Mouse (Mus musculus) adrenal gland, adult 18-20 months (tissue): ENCODE results near the gene Egln3. TPM values are rescaled to one million over a fixed set of nuclear protein-coding genes. Genes with fewer than 3 reads are reported as not detected.

Experiments used
- DNase-seq, 2 experiments: peaks; one replicate each; pipeline ENCODE4 v3.0.0; 2021 to 2022; ENCODE audit warnings: low spot score in 2 of 2
- total RNA-seq, 2 experiments: library from RNA; stranded (reverse); gene quantifications; 1 replicate in 1 of 2; 2 replicates in 1 of 2; pipeline ENCODE4 v1.2.3; 2021

The Egln3 gene
- total RNA-seq, 2 experiments from 2014 or later, result 7.8 to 11.4 TPM

DNA sequence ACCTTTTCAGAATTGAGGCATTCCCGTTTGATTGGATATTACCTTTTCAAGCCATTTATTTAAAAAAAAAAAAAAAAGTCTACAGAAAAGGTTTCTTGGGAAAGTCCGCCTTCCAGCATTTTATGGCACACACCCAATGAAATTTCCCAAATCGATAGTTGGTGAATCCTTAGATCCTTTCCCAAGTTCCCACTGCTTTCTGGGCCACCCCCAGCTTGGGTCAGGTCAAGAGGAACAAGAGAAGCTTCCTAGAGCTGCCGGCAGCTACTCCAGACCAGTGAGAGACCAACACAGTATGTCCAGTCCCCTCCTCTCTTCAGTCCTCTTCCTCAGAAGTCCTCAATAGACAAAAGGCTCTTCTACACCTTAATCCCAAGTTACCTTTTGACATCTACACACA is 40.5 kb downstream of the Egln3 start:
- no peak for DNase-seq

DNA sequence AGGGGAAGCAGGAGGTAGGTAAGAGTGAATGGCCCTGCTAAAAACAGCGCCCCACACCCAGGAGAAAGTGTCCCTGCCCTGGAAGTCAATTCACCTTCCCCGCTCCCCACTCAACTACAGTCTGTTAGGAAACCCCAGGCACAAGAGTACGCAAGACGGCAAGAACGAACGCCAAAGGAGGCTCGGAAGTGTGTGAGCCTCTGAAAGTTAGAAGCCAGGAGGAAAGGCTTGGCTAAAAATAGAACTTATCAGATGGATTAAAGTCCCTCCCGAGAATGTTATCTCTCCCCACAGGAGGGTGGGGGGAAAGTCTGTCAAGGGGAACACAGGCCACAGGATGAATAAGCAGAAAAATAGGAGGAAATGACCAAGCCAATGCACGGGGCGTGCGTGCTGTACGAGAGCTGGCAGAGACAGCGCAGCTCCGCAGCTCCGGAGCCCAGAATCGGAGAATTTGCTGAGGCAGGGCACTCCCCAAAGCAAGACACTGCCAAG is 41.0 kb downstream of the Egln3 start:
- DNase-seq, result peak; percentile 18 to 29

DNA sequence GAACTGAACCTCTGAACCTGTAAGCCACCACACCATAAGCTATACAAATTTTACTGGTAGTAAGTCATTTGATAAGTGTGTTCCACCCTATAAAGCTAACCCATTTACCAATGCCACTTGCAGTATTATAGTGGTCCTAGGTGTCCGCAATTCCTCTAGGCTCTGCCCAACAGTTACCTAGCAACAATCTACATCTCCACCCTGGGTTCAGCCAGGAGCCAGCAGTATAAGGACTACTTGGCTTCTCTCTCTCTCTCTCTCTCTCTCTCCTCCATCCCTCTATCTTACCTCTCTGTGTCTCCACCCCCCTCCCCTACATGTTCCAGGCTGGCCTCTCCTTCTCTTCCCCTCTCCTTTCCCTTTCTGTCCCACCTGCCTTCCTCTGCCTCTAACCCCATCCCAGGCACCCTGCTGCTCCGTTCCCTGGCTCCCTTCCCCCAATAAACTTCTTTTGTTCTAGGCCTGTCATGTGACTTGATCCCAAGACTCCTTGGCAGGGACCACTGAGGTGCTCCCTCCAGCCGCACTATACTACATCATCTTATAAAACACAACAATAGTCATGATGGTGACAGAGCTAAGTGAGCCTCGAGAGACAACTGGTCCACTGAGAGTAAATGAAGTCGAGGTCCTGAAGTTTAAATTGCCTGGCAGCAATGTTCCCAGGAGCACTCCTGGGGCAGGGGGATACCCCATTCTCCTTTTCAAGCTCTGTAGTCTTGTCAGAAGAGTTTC is 42.0 kb downstream of the Egln3 start:
- DNase-seq, result no peak

DNA sequence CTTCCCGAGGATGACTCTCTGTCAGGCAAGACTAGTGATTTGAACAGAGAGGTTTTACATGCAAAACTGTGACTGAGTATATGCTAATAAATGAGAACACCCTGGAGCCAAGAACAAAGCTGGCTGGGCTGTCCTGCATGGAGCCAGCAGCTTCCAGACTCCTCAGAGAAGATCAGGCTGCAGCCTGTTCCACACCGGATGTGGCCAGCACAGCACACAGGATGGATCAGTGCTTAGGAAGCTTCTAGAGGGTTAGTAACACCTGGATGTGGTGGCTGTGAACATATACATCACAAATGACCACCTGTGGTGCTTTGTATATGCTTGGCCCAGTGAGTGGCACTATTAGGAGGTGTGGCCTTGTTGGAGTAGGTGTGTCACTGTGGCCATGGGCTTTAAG is 43.4 kb downstream of the Egln3 start:
- DNase-seq, result no peak

DNA sequence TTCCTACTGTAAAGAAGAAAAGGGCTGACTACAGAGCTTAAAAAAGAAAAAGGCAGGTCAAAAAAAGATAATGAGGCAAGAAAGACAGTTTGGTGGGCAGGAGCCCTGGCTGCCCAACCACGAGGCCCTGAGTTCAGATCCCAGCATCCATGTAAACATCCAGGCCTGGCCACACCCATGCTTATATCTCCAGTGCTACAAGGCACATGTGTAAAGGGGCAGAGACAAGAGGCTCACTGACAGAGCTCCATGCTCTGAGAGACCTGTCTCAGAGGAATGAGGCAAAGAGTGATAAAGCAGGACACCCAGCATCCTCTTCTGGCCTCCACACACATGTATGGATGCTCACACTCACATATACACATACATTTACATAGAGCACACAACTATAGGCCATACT is 48.9 kb downstream of the Egln3 start:
- DNase-seq, result no peak

DNA sequence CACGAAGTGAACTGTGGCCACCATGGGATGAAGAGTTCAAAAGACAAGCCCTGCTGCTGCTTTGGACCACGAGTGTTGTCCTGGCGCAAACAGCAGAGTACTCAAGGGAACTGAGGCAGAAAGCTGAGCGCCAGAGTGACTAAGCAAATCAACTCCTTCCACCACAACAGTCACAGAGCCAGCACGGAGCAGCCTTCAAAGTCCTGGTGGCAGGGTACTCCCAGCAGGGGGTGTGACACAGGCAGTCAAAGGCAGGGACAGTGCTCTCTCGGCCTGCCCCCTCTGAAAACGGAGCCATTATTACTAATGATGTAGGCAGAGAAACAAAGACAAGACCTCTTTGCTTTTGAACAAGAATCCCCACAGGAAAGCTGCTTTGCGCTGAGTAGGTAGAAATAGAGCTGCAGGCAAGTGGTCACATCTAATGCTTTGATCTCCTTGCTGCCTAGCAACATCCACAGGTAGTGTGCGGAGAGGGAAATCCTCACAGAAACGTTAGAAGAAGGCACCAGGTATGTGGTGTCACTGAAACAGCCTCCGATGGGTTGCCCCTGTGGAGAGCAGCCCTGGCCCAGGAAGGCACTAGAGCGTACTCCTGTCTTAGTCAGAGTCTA is 56.6 kb downstream of the Egln3 start:
- DNase-seq, result no peak
